In the genomic region with DNA sequence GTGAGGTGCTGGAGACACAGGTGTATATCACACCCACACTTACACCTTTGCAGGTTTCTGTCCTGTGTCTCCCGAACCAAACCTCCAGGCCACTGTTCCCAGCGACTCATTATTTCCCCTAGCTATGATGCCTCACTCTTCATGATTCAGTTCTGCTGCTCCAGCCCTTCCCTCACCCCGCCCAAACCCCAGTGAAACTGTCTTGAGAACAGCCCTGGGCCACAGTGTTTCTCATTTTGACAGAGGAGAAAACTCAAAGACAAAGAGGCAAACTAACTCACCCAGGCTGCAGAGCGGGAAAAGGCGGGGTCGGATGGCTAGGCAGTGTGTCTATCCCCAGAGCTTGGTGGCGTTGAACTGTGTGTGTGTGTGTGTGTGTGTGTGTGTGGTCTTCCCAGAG, we compare ENCODE assay signal across 19 mouse cellular contexts.
DNase-seq lines count a peak whose midpoint lies in the region; ATAC-seq and TF ChIP-seq lines count a peak whose summit lies in the region.
"Had no signal": no experiment of that assay in that cellular context is flagged by ENCODE, and none has a peak within 500 bp of the region (broad histone marks: within the 10 kb centered on the region; RNA-seq: fewer than 3 reads in every experiment).

No protein-coding gene starts in this region.

- H3K27me3 ChIP-seq in lung, postnatal 0 days (replicated peaks; ENCODE audit: insufficient read depth, low read length): no peaks in the 10 kb centered on the region
- H3K27me3 ChIP-seq in limb, embryonic 10.5 days (ENCODE audit: low read depth, poor library complexity, severe bottlenecking): no peaks in the 10 kb centered on the region
- H3K27me3 ChIP-seq: intestine, embryonic 15.5 days; liver, embryonic 12.5 days had no signal

- H3K9me3 ChIP-seq in lung, postnatal 0 days (ENCODE audit: low read length): no peaks in the 10 kb centered on the region
- H3K9me3 ChIP-seq in limb, embryonic 10.5 days (replicated peaks): no peaks in the 10 kb centered on the region
- H3K9me3 ChIP-seq: heart, embryonic 10.5 days; intestine, embryonic 15.5 days; liver, embryonic 12.5 days; midbrain, embryonic 10.5 days had no signal

- H3K4me2 ChIP-seq in lung, postnatal 0 days (replicated peaks; ENCODE audit: low read depth, low read length): no peak overlapping the region
- H3K4me2 ChIP-seq: hindbrain, embryonic 14.5 days; intestine, embryonic 15.5 days; liver, embryonic 12.5 days had no signal

- WGBS in lung, postnatal 0 days: 91% methylated on average over 7 of the region's 7 CpGs
- 86% methylated on average over 7 of the region's 7 CpGs for WGBS in limb, embryonic 10.5 days

- H3K9ac ChIP-seq in lung, postnatal 0 days (replicated peaks; ENCODE audit: low read depth): no peak overlapping the region
- H3K9ac ChIP-seq: hindbrain, embryonic 14.5 days; intestine, embryonic 15.5 days; liver, embryonic 12.5 days had no signal

- TF ChIP-seq EP300 in lung, postnatal 0 days (IDR thresholded peaks at IDR 0.05): no peak

- 0 out of 2 replicates have a peak, but pooled peaks have one; percentile 10 for ATAC-seq in lung, postnatal 0 days
- no peak for ATAC-seq in CD4-positive, CD25-positive, alpha-beta regulatory T cell, adult 4 months
- ATAC-seq: intestine, embryonic 15.5 days; liver, embryonic 12.5 days had no signal

- no peak overlapping the region for H3K4me3 ChIP-seq in lung, postnatal 0 days (ENCODE audit: low read depth, low read length)
- no peak overlapping the region for H3K4me3 ChIP-seq in limb, embryonic 10.5 days
- H3K4me3 ChIP-seq: heart, embryonic 10.5 days; intestine, embryonic 15.5 days; left cerebral cortex, adult 2 months; liver, embryonic 12.5 days; midbrain, embryonic 10.5 days had no signal

- DNase-seq in lung, postnatal 0 days (ENCODE audit: low spot score): no peak
- no peak for DNase-seq in lung, postnatal 14 days
- DNase-seq in ZHBTc4 (ENCODE audit: low read depth, low spot score): peak; percentile 71
- no peak for DNase-seq in limb, embryonic 10.5 days (ENCODE audit: low spot score)
- no peak for DNase-seq in urinary bladder, postnatal 25 days (ENCODE audit: low spot score)
- no peak for DNase-seq in layer of hippocampus, postnatal 14 days (ENCODE audit: low spot score in 2 of 2)
- DNase-seq: cerebellum, adult 11 months; cerebellum, postnatal 25 days; left cerebral cortex, postnatal 4 days; lung, adult 2 months; right cerebral cortex, postnatal 4 days; thymus, postnatal 14 days had no signal

- no peaks in the 10 kb centered on the region for H3K36me3 ChIP-seq in lung, postnatal 0 days (ENCODE audit: insufficient read depth, low read length)
- H3K36me3 ChIP-seq in limb, embryonic 10.5 days: no peaks in the 10 kb centered on the region
- H3K36me3 ChIP-seq: heart, embryonic 10.5 days; intestine, embryonic 15.5 days; liver, embryonic 12.5 days; midbrain, embryonic 10.5 days had no signal

- H3K27ac ChIP-seq in lung, postnatal 0 days (ENCODE audit: low read length): no peak overlapping the region
- peak overlapping the region; percentile 58; the same call in 1 of the 2 replicates for H3K27ac ChIP-seq in limb, embryonic 10.5 days
- H3K27ac ChIP-seq: heart, embryonic 10.5 days; hindbrain, embryonic 14.5 days; intestine, embryonic 15.5 days; left cerebral cortex, adult 2 months; liver, embryonic 12.5 days; midbrain, embryonic 10.5 days had no signal

- H3K4me1 ChIP-seq in lung, postnatal 0 days (ENCODE audit: insufficient read depth, low read depth, low read length): no peaks in the 10 kb centered on the region
- peaks cover 50% of the 10 kb centered on the region for H3K4me1 ChIP-seq in limb, embryonic 10.5 days
- H3K4me1 ChIP-seq: liver, embryonic 12.5 days had no signal

- TF ChIP-seq CTCF in lung, postnatal 0 days (IDR thresholded peaks at IDR 0.05): no peak
